Mouse (Mus musculus) left cerebral cortex, postnatal 14 days (tissue): ENCODE data around the gene Pgpep1l. TPM values are rescaled to one million over a fixed set of nuclear protein-coding genes. Genes with fewer than 3 reads are reported as not detected.

Experiments
- DNase-seq, 2 experiments: peaks; one replicate each; pipeline ENCODE4 v3.0.0; 2021 to 2022; ENCODE audit warnings: low spot score in 2 of 2, mixed read lengths in 1 of 2
- intact Hi-C: fragments of 180-260 bp; cut with DNase I; formaldehyde crosslinking; loops from one replicate; pipeline ENCODE4 v1.15.1; 2025
- total RNA-seq, 2 experiments: library from RNA; stranded (reverse); gene quantifications; 2 replicates each; pipeline ENCODE4 v1.2.3; 2021

Pgpep1l gene
- total RNA-seq, 2 experiments from 2014 or later, result 0.44 TPM; not detected in 1

- no peak for DNase-seq
- intact Hi-C loops, result no loop called here
Measured at GRCm38 (mm10) chr7:68227021-68227420, 37.0 kb downstream of the Pgpep1l start.

- intact Hi-C loops, result no loop called here
- DNase-seq, result peak; percentile 33 to 46
Measured at GRCm38 (mm10) chr7:68225427-68226054, 38.5 kb downstream of the Pgpep1l start.

- intact Hi-C loops, result no loop called here
- DNase-seq, result no peak
Measured at GRCm38 (mm10) chr7:68224006-68224405, 40.0 kb downstream of the Pgpep1l start.

- no peak for DNase-seq
- intact Hi-C loops, result no loop called here
Measured at GRCm38 (mm10) chr7:68223356-68223808, 40.7 kb downstream of the Pgpep1l start.

GRCm38 (mm10) chr7:68221677-68222230, 42.3 kb downstream of the Pgpep1l start:
- intact Hi-C loops, result no loop called here
- peak; percentile 44 to 56 for DNase-seq

GRCm38 (mm10) chr7:68218879-68219278, 45.2 kb downstream of the Pgpep1l start:
- DNase-seq, result no peak
- intact Hi-C loops, result no loop called here

GRCm38 (mm10) chr7:68215522-68216070, 48.4 kb downstream of the Pgpep1l start:
- no peak for DNase-seq
- intact Hi-C loops, result no loop called here

- no peak for DNase-seq
- intact Hi-C loops, result no loop called here
Measured at GRCm38 (mm10) chr7:68213842-68214241, 50.2 kb downstream of the Pgpep1l start.

- no peak for DNase-seq
- intact Hi-C loops, result no loop called here
Measured at GRCm38 (mm10) chr7:68211883-68212282, 52.1 kb downstream of the Pgpep1l start.

GRCm38 (mm10) chr7:68210417-68210816, 53.6 kb downstream of the Pgpep1l start:
- intact Hi-C loops, result no loop called here
- no peak for DNase-seq

- intact Hi-C loops, result no loop called here
- DNase-seq, result no peak
Measured at GRCm38 (mm10) chr7:68209039-68209438, 55.0 kb downstream of the Pgpep1l start.

- no peak for DNase-seq
- intact Hi-C loops, result no loop called here
Measured at GRCm38 (mm10) chr7:68205776-68206427, 58.1 kb downstream of the Pgpep1l start.

GRCm38 (mm10) chr7:68199609-68200008, 64.4 kb downstream of the Pgpep1l start:
- intact Hi-C loops, result no loop called here
- no peak for DNase-seq

GRCm38 (mm10) chr7:68193958-68194695, 69.9 kb downstream of the Pgpep1l start:
- DNase-seq, result no peak
- intact Hi-C loops, result no loop called here

GRCm38 (mm10) chr7:68189691-68190456, 74.2 kb downstream of the Pgpep1l start:
- intact Hi-C loops, result no loop called here
- no peak for DNase-seq

- DNase-seq, result no peak
- intact Hi-C loops, result no loop called here
Measured at GRCm38 (mm10) chr7:68189211-68189610, 74.8 kb downstream of the Pgpep1l start.
